Mouse (Mus musculus): ENCODE results near the gene Robo3.

Robo3 gene

DNA sequence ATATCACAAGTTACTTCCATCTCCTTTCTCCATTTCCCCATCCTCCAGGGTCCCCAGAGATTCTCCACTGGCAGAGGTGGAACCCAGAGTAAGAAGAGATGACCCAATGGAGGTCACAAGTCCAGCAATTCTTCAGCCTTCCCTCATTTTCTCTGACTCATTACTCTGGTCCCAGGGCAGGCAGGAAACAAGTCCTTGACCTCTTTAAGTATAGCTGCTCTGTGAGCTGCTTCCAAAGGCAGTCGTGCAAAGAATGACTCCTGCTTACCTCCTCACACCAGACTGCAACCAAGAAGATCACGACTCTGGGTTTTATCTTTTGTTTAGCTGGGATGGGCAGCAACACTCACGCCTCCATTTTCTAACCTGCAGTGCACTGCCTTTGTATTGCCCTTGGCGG, 2.6 kb upstream of the Robo3 start:
- Histone ChIP-seq H3K9me3 (ENCODE audit: low read length) (no peaks in the 10 kb centered on the region), H3K4me1 (replicated peaks; ENCODE audit: low read depth, low read length) (peaks cover 44% of the 10 kb centered on the region), H3K36me3 (ENCODE audit: insufficient read depth, low read length) (no peaks in the 10 kb centered on the region), H3K27me3 (ENCODE audit: insufficient read depth, low read length) (peaks cover 67% of the 10 kb centered on the region), H3K4me3 (replicated peaks; ENCODE audit: low read length) (no peak overlapping the region)
- no peak for TF ChIP-seq POU5F1 (IDR thresholded peaks at IDR 0.05; ENCODE audit: borderline replicate concordance, low read length)
- no peak for TF ChIP-seq NANOG (IDR thresholded peaks at IDR 0.05; ENCODE audit: borderline replicate concordance, low read length)
- no peak for TF ChIP-seq CTCF (conservative IDR thresholded peaks at IDR 0.05; ENCODE audit: low read length)

DNA sequence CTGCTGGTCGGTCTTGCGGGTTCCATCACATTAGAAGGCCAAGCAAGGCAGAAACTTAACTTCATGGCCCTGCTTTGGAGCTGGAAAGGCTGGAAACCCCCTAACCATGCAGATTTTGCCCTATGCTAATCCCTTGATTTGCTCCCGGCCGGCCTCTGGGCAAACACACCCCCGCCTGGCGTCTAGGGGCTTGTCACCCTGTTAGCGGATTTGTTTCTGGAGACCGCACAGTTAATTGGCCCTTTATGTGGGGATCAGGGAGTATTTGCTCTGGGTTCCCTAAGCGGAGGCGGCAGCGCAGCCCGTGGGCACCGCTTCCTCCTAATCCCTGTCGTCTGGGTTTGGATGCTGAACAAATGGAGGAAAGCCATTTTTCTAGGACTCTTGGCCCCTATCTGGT, 1.9 kb upstream of the Robo3 start:
- Histone ChIP-seq H3K4me3 (replicated peaks; ENCODE audit: low read length) (peak overlapping the region; percentile 48), H3K9me3 (ENCODE audit: low read length) (no peaks in the 10 kb centered on the region), H3K36me3 (ENCODE audit: insufficient read depth, low read length) (no peaks in the 10 kb centered on the region), H3K4me1 (replicated peaks; ENCODE audit: low read depth, low read length) (peaks cover 44% of the 10 kb centered on the region), H3K27me3 (ENCODE audit: insufficient read depth, low read length) (peaks cover 72% of the 10 kb centered on the region)
- no peak for TF ChIP-seq CTCF (conservative IDR thresholded peaks at IDR 0.05; ENCODE audit: low read length)
- no peak for TF ChIP-seq NANOG (IDR thresholded peaks at IDR 0.05; ENCODE audit: borderline replicate concordance, low read length)
- TF ChIP-seq POU5F1 (IDR thresholded peaks at IDR 0.05; ENCODE audit: borderline replicate concordance, low read length): no peak

DNA sequence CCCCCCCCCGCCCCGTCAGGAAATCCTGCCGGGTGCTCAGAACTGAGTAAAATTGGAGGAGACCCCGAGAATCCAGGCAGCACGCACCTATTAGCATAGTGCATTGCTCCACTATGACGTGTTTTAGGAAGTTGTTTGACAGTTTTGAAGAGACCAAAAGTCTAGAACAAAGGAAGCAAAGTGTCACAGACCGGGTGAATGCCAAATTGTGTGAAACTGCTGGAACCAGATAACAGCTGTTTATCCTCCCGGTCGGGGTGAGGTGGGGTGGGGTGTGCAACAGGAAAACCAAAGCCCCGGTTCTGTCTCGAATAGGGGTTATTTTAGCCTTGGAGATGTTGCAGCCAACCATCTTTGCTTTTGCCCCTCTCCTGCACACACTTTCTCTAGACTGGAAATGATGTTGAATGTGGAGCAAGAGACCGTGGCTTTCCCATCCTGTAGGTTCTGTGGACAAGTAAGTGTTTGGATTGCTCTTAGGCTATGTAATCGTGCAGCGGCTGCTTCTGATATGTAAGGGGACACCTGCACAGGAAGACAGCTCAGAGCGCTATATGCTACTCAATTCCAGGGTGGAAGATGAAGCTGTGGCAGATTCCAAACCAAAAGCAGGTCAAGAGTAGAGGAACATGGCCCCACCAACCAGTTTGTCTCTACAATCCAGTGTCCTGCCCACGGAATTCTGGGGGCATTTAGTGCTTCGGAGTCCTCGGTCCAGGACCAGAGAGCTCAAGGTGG, 946 bp upstream of the Robo3 start:
- TF ChIP-seq NANOG (IDR thresholded peaks at IDR 0.05; ENCODE audit: borderline replicate concordance, low read length) (no peak), CTCF (conservative IDR thresholded peaks at IDR 0.05; ENCODE audit: low read length) (no peak), POU5F1 (IDR thresholded peaks at IDR 0.05; ENCODE audit: borderline replicate concordance, low read length) (no peak)
- H3K4me3 ChIP-seq (replicated peaks; ENCODE audit: low read length): no peak overlapping the region
- no peaks in the 10 kb centered on the region for H3K9me3 ChIP-seq (ENCODE audit: low read length)
- no peaks in the 10 kb centered on the region for H3K36me3 ChIP-seq (ENCODE audit: insufficient read depth, low read length)
- peaks cover 80% of the 10 kb centered on the region for H3K27me3 ChIP-seq (ENCODE audit: insufficient read depth, low read length)
- peaks cover 53% of the 10 kb centered on the region for H3K4me1 ChIP-seq (replicated peaks; ENCODE audit: low read depth, low read length)

DNA sequence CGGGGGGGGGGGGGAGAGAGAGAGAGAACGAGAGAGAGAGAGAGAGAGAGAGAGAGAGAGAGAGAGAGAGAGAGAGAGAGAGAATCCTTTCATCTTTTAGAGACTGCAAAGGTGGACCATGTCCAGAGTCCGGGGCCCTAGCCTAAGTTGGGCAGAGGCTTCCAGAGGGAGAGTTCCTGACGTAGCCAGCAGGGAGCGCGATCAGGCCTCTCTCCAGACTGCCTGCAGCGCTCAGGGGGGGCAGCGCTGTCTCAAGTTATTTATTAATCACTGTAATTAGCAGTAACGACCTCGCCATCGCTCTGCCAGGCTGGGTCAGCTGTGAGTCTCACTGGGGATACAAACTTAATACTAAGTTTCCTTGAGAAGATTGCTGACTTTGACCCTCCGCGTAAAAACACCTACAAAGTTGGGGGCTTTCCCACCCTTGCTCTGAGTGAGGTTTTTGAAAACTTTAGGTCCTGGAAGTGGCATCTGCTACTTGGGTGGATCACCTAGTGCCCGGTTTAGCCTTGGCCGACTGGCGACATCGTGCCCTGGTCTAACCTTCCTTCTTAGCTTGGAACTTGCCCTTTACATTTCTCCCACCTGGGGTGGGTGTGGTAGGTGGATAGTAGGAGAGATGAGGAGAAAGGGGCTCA, 900 bp downstream of the Robo3 start:
- H3K4me3 ChIP-seq (replicated peaks; ENCODE audit: low read length): peak overlapping the region; percentile 73
- H3K4me1 ChIP-seq (replicated peaks; ENCODE audit: low read depth, low read length): peaks cover 61% of the 10 kb centered on the region
- no peaks in the 10 kb centered on the region for H3K36me3 ChIP-seq (ENCODE audit: insufficient read depth, low read length)
- H3K9me3 ChIP-seq (ENCODE audit: low read length): no peaks in the 10 kb centered on the region
- peak; percentile 48 for TF ChIP-seq CTCF (conservative IDR thresholded peaks at IDR 0.05; ENCODE audit: low read length)
- TF ChIP-seq POU5F1 (IDR thresholded peaks at IDR 0.05; ENCODE audit: borderline replicate concordance, low read length): no peak
- peaks cover 91% of the 10 kb centered on the region for H3K27me3 ChIP-seq (ENCODE audit: insufficient read depth, low read length)

DNA sequence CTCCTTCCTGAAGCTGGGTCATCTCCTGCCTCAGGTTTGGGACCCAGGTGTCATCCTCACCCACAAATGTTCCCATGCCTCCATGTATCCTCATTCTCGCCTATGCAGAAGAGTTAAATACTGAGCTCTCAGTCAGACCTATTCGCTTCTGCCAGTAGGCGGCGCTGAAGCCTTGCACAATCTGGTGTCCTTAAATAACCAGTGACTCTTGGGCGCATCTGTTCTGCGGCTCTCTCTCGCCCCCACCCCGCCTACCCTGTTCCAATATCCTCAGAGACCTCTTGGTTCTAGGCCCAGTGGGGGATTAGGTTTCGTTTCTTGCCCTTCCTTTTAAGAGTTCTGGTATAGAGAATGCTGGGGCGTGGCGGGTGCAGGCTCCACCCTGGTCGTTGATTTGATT, 2.5 kb downstream of the Robo3 start:
- TF ChIP-seq NANOG (IDR thresholded peaks at IDR 0.05; ENCODE audit: borderline replicate concordance, low read length) (no peak), POU5F1 (IDR thresholded peaks at IDR 0.05; ENCODE audit: borderline replicate concordance, low read length) (no peak), CTCF (conservative IDR thresholded peaks at IDR 0.05; ENCODE audit: low read length) (peak; percentile 97)
- H3K27me3 ChIP-seq (ENCODE audit: insufficient read depth, low read length): peaks cover 93% of the 10 kb centered on the region
- no peaks in the 10 kb centered on the region for H3K36me3 ChIP-seq (ENCODE audit: insufficient read depth, low read length)
- no peak overlapping the region for H3K4me3 ChIP-seq (replicated peaks; ENCODE audit: low read length)
- H3K4me1 ChIP-seq (replicated peaks; ENCODE audit: low read depth, low read length): peaks cover 59% of the 10 kb centered on the region
- no peaks in the 10 kb centered on the region for H3K9me3 ChIP-seq (ENCODE audit: low read length)

DNA sequence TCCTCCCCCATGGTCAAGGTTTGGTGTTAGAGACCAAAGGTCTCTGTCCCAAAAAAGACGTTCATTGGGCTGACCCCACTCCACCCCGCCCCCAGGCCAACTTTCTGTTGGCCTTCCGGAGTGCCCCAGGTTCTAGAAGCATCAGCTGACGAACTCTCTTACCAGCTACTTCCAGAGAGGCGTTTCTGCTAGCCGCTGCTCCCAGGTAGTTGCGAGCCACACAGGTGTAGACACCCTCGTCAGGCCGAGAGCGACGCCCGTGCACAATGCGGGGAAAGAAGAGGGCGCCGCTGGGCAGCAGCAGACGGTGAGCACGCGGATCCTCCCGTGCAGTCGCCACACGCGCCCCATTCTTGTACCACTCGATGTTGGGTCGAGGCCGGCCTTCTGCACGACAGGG, 3.7 kb downstream of the Robo3 start:
- no peaks in the 10 kb centered on the region for H3K36me3 ChIP-seq (ENCODE audit: insufficient read depth, low read length)
- H3K4me3 ChIP-seq (replicated peaks; ENCODE audit: low read length): peak overlapping the region; percentile 53
- H3K9me3 ChIP-seq (ENCODE audit: low read length): no peaks in the 10 kb centered on the region
- peaks cover 93% of the 10 kb centered on the region for H3K27me3 ChIP-seq (ENCODE audit: insufficient read depth, low read length)
- TF ChIP-seq POU5F1 (IDR thresholded peaks at IDR 0.05; ENCODE audit: borderline replicate concordance, low read length) (no peak), NANOG (IDR thresholded peaks at IDR 0.05; ENCODE audit: borderline replicate concordance, low read length) (no peak), CTCF (conservative IDR thresholded peaks at IDR 0.05; ENCODE audit: low read length) (no peak)
- peaks cover 48% of the 10 kb centered on the region for H3K4me1 ChIP-seq (replicated peaks; ENCODE audit: low read depth, low read length)

DNA sequence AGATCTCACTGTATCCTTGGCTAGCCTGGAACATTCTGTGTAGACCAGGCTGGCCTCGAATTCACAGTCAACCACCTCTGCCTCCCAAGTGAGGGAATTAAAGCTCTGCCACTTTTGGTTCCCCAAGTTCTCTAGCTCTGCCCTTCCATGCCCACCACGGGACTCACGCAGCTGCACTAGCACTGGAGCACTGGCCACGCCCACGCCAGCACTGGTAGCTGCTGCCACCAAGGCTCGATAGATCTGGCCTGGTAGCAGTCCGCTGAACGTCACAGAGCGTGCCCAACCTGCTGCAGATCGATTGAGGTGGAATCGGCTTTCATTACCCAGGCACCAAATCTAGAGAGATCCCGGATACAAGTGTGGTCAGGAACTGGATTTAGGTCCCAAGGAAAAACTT, 11.8 kb downstream of the Robo3 start:
- Histone ChIP-seq H3K9me3 (ENCODE audit: low read length) (no peaks in the 10 kb centered on the region), H3K36me3 (ENCODE audit: insufficient read depth, low read length) (no peaks in the 10 kb centered on the region), H3K27me3 (ENCODE audit: insufficient read depth, low read length) (peaks cover 88% of the 10 kb centered on the region), H3K4me3 (replicated peaks; ENCODE audit: low read length) (peak overlapping the region; percentile 54), H3K4me1 (replicated peaks; ENCODE audit: low read depth, low read length) (peaks cover 18% of the 10 kb centered on the region)
- TF ChIP-seq CTCF (conservative IDR thresholded peaks at IDR 0.05; ENCODE audit: low read length): no peak
- no peak for TF ChIP-seq POU5F1 (IDR thresholded peaks at IDR 0.05; ENCODE audit: borderline replicate concordance, low read length)
- TF ChIP-seq NANOG (IDR thresholded peaks at IDR 0.05; ENCODE audit: borderline replicate concordance, low read length): no peak

DNA sequence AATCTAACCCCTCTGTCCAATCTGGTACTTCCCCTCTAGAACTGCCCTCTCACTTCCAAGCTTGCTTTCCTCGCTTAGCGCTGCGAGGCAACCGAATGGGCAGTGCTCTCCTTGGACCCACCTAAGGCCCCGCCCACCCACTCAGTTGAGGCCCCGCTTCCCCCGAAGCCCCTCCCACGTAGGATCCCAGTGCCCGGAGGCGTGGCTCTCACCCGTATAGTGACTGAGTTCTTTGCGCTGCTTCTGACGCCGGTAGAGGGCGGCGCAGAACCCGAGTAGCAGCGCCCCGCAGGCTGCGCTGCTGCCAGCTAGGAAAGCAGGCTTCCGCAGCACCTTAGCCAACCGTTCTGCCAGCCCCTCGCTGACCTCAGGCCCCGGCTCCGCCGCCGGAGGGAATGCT, 12.4 kb downstream of the Robo3 start:
- H3K4me1 ChIP-seq (replicated peaks; ENCODE audit: low read depth, low read length): peaks cover 18% of the 10 kb centered on the region
- H3K9me3 ChIP-seq (ENCODE audit: low read length): no peaks in the 10 kb centered on the region
- peaks cover 92% of the 10 kb centered on the region for H3K27me3 ChIP-seq (ENCODE audit: insufficient read depth, low read length)
- TF ChIP-seq POU5F1 (IDR thresholded peaks at IDR 0.05; ENCODE audit: borderline replicate concordance, low read length): no peak
- no peak for TF ChIP-seq NANOG (IDR thresholded peaks at IDR 0.05; ENCODE audit: borderline replicate concordance, low read length)
- TF ChIP-seq CTCF (conservative IDR thresholded peaks at IDR 0.05; ENCODE audit: low read length): no peak
- no peaks in the 10 kb centered on the region for H3K36me3 ChIP-seq (ENCODE audit: insufficient read depth, low read length)
- peak overlapping the region; percentile 54 for H3K4me3 ChIP-seq (replicated peaks; ENCODE audit: low read length)
